16 mouse cellular contexts compared by ENCODE assay signal in the genomic region with DNA sequence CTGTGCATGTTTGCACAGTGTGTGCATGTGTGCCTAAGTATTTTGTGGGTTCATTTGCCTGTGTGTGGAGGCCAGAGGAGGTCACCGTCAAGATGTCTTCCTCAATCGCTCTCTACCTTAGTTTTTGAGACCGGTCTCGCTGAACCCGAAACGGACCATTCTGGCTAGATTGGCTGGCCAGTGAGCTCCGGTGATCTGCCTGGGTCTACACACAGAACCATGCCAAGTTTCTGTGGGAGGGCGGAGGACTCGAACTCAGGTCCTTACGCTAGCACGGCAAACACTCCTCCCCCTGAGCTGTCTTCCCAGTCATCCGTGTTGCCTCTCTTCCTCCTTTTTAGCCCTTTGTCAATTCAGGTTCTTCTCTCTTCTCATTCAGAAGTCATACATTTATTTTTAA.
"Had no signal": no experiment of that assay in that cellular context is flagged by ENCODE, and none has a peak within 500 bp of the region (broad histone marks: within the 10 kb centered on the region; RNA-seq: fewer than 3 reads in every experiment).

No protein-coding gene starts in this region.

- DNase-seq: heart, postnatal 10 days; heart, postnatal 14 days; heart, postnatal 36 days; heart, postnatal 4 days; kidney, adult 11 months; kidney, adult 18-20 months; kidney, adult 2 months; kidney, adult 8-10 months; kidney, adult 9 months; kidney, postnatal 10 days; kidney, postnatal 14 days; kidney, postnatal 25 days; kidney, postnatal 36 days; kidney, postnatal 4 days; layer of hippocampus, adult 9-11 months; layer of hippocampus, postnatal 36 days had no signal
